Mouse (Mus musculus) skeletal muscle tissue, postnatal 0 days (tissue): ENCODE measurements around the gene Mcpt9. TPM values are rescaled to one million over a fixed set of nuclear protein-coding genes. Genes with fewer than 3 reads are reported as not detected.

Source experiments
- polyA plus RNA-seq: library from polyadenylated mRNA; unstranded; fragments of >200 nt; fragmentation: Nextera tagmentation; extraction: Ambion mirVana; gene quantifications from 2 replicates; pipeline ENCODE4 v1.2.1, GENCODE M21; 2015

The Mcpt9 gene
- polyA plus RNA-seq: not detected in 2 replicates

GRCm38 (mm10) chr14:56030395-56030794, at the start of gene Mcpt9:
Mcpt9 (minus strand) TSS chr14:56030495.

GRCm38 (mm10) chr14:56062213-56062612, 31.9 kb upstream of the Mcpt9 start, which contains the start of gene Mcpt4:
Mcpt4 (minus strand) TSS chr14:56062313.

GRCm38 (mm10) chr14:56041792-56042191, 11.5 kb upstream of the Mcpt9 start, which contains the start of gene Mcpt2:
Mcpt2 (plus strand) TSS chr14:56042041.

GRCm38 (mm10) chr14:56017671-56018070, 12.6 kb downstream of the Mcpt9 start, which contains the start of gene Mcpt1:
Mcpt1 (plus strand) TSS chr14:56017971.

Other genes starting within 250 kb of the Mcpt9 start
- gene Adcy4, start 246.4 kb downstream of the Mcpt9 start, polyA plus RNA-seq: 5.0 and 5.7 TPM in 2 replicates
- gene Ripk3, start 241.6 kb downstream of the Mcpt9 start, polyA plus RNA-seq: 6.7 and 11.8 TPM in 2 replicates
- 10.9 and 11.6 TPM in 2 replicates for gene Nfatc4, start 207.4 kb downstream of the Mcpt9 start, polyA plus RNA-seq
- 3.1 and 3.3 TPM in 2 replicates for gene Nynrin, start 176.5 kb downstream of the Mcpt9 start, polyA plus RNA-seq
- 0.21 and 0.28 TPM in 2 replicates for gene Cbln3, start 146.1 kb downstream of the Mcpt9 start, polyA plus RNA-seq
- 6.2 and 7.7 TPM in 2 replicates for gene Khnyn, start 145.5 kb downstream of the Mcpt9 start, polyA plus RNA-seq
- gene Sdr39u1, start 130.2 kb downstream of the Mcpt9 start, polyA plus RNA-seq: 66.3 and 69.2 TPM in 2 replicates
- 390 and 665 TPM in 2 replicates for gene Cma1, start 85.8 kb downstream of the Mcpt9 start, polyA plus RNA-seq
- gene Cma2, start 79.5 kb downstream of the Mcpt9 start, polyA plus RNA-seq: 0.28 and 0.91 TPM in 2 replicates
- gene Mcpt1, start 12.5 kb downstream of the Mcpt9 start, polyA plus RNA-seq: not detected in 2 replicates
- gene Mcpt2, start 11.5 kb upstream of the Mcpt9 start, polyA plus RNA-seq: 0.18 TPM in 1 of 2 replicates, not detected in the other
- gene Mcpt4, start 31.8 kb upstream of the Mcpt9 start, polyA plus RNA-seq: 75.8 and 157 TPM in 2 replicates
- 0.29 and 0.35 TPM in 2 replicates for gene Mcpt8, start 54.8 kb upstream of the Mcpt9 start, polyA plus RNA-seq
- gene Ctsg, start 72.1 kb upstream of the Mcpt9 start, polyA plus RNA-seq: 1.3 and 3.2 TPM in 2 replicates
- not detected in 2 replicates for gene Gzme, start 90.1 kb upstream of the Mcpt9 start, polyA plus RNA-seq
- gene Gzmd, start 102.1 kb upstream of the Mcpt9 start, polyA plus RNA-seq: not detected in 2 replicates
- not detected in 2 replicates for gene Gzmg, start 129.1 kb upstream of the Mcpt9 start, polyA plus RNA-seq
- 0.13 TPM in 1 of 2 replicates, not detected in the other for gene Gzmn, start 144.1 kb upstream of the Mcpt9 start, polyA plus RNA-seq
- not detected in 2 replicates for gene Gzmf, start 180.9 kb upstream of the Mcpt9 start, polyA plus RNA-seq
- gene Gzmc, start 204.2 kb upstream of the Mcpt9 start, polyA plus RNA-seq: not detected in 2 replicates
- not detected in 2 replicates for gene Gzmb, start 231.8 kb upstream of the Mcpt9 start, polyA plus RNA-seq